Mouse (Mus musculus): ENCODE measurements around the gene Rpf2. TPM values are rescaled to one million over a fixed set of nuclear protein-coding genes. Genes with fewer than 3 reads are reported as not detected.
A peak's percentile ranks its signal among the peaks of the same experiment; 100 is the strongest.

The Rpf2 gene
- polyA plus RNA-seq, 1 experiment from 2014 or later: 77.9 TPM

GRCm38 (mm10) chr10:40258976-40259375 is 12.1 kb upstream of the Rpf2 start:
- ATAC-seq (replicated peaks; ENCODE audit: low FRiP score, low TSS enrichment, low read depth): no peak
- no peaks in the 10 kb centered on the region for H3K27me3 ChIP-seq (replicated peaks; ENCODE audit: control insufficient read depth, insufficient read depth, low read length)
- H3K4me3 ChIP-seq (ENCODE audit: low read depth, low read length): no peak overlapping the region; the same call in 1 of the 2 replicates
- peaks cover 8% of the 10 kb centered on the region for H3K36me3 ChIP-seq (ENCODE audit: control insufficient read depth, insufficient read depth, low read length)
- H3K4me2 ChIP-seq (ENCODE audit: low read length): peak overlapping the region; percentile 95
- WGBS: 1% methylated on average over 5 of the region's 5 CpGs
- H3K9ac ChIP-seq (ENCODE audit: low read length): 0 out of 2 replicates have a peak overlapping the region, but pooled peaks have one; percentile 20
- H3K27ac ChIP-seq (ENCODE audit: low read depth): peak overlapping the region; percentile 99
- H3K4me1 ChIP-seq (replicated peaks; ENCODE audit: control insufficient read depth, insufficient read depth, low read length): peaks cover 6% of the 10 kb centered on the region; the same call in 1 of the 2 replicates
- no peak for DNase-seq (ENCODE audit: low spot score)
- H3K9me3 ChIP-seq (ENCODE audit: control insufficient read depth, low read length): 0 out of 2 replicates have a peak, but pooled peaks cover 2% of the 10 kb centered on the region

- DNase-seq (ENCODE audit: low spot score) (peak; percentile 85), ATAC-seq (replicated peaks; ENCODE audit: low FRiP score, low TSS enrichment, low read depth) (peak; percentile 86)
- Histone ChIP-seq H3K4me2 (ENCODE audit: low read length) (peak overlapping the region; percentile 95), H3K4me1 (replicated peaks; ENCODE audit: control insufficient read depth, insufficient read depth, low read length) (peaks cover 6% of the 10 kb centered on the region; the same call in 1 of the 2 replicates), H3K9me3 (ENCODE audit: control insufficient read depth, low read length) (no peaks in the 10 kb centered on the region), H3K4me3 (ENCODE audit: low read depth, low read length) (peak overlapping the region; percentile 75), H3K9ac (ENCODE audit: low read length) (peak overlapping the region; percentile 86), H3K27me3 (replicated peaks; ENCODE audit: control insufficient read depth, insufficient read depth, low read length) (no peaks in the 10 kb centered on the region), H3K36me3 (ENCODE audit: control insufficient read depth, insufficient read depth, low read length) (peaks cover 12% of the 10 kb centered on the region), H3K27ac (ENCODE audit: low read depth) (peak overlapping the region; percentile 99)
- under 1% methylated on average over 12 of the region's 12 CpGs for WGBS
Measured at GRCm38 (mm10) chr10:40258401-40258966, 11.6 kb upstream of the Rpf2 start.

- peaks cover 21% of the 10 kb centered on the region for H3K36me3 ChIP-seq (ENCODE audit: control insufficient read depth, insufficient read depth, low read length)
- H3K4me2 ChIP-seq (ENCODE audit: low read length): peak within 1 kb of the TSS; percentile 95
- no peaks in the 10 kb centered on the region for H3K27me3 ChIP-seq (replicated peaks; ENCODE audit: control insufficient read depth, insufficient read depth, low read length)
- peak within 1 kb of the TSS; percentile 99 for H3K27ac ChIP-seq (ENCODE audit: low read depth)
- H3K4me3 ChIP-seq (ENCODE audit: low read depth, low read length): peak within 1 kb of the TSS; percentile 75
- DNase-seq (ENCODE audit: low spot score) (peak; percentile 97), ATAC-seq (replicated peaks; ENCODE audit: low FRiP score, low TSS enrichment, low read depth) (peak; percentile 77)
- peaks cover 6% of the 10 kb centered on the region; the same call in 1 of the 2 replicates for H3K4me1 ChIP-seq (replicated peaks; ENCODE audit: control insufficient read depth, insufficient read depth, low read length)
- no peaks in the 10 kb centered on the region for H3K9me3 ChIP-seq (ENCODE audit: control insufficient read depth, low read length)
- peak within 1 kb of the TSS; percentile 86 for H3K9ac ChIP-seq (ENCODE audit: low read length)
- under 1% methylated on average over 43 of the region's 43 CpGs for WGBS
Measured at GRCm38 (mm10) chr10:40257414-40258255, 10.8 kb upstream of the Rpf2 start, which contains the start of gene Gtf3c6. Gene Gtf3c6, minus strand, starts transcription at chr10:40258108.

- Histone ChIP-seq H3K36me3 (ENCODE audit: control insufficient read depth, insufficient read depth, low read length) (peaks cover 28% of the 10 kb centered on the region), H3K27ac (ENCODE audit: low read depth) (peak overlapping the region; percentile 99), H3K4me3 (ENCODE audit: low read depth, low read length) (peak overlapping the region; percentile 75), H3K4me2 (ENCODE audit: low read length) (peak overlapping the region; percentile 95), H3K9me3 (ENCODE audit: control insufficient read depth, low read length) (no peaks in the 10 kb centered on the region), H3K4me1 (replicated peaks; ENCODE audit: control insufficient read depth, insufficient read depth, low read length) (peaks cover 6% of the 10 kb centered on the region; the same call in 1 of the 2 replicates), H3K27me3 (replicated peaks; ENCODE audit: control insufficient read depth, insufficient read depth, low read length) (no peaks in the 10 kb centered on the region), H3K9ac (ENCODE audit: low read length) (peak overlapping the region; percentile 86)
- ATAC-seq (replicated peaks; ENCODE audit: low FRiP score, low TSS enrichment, low read depth): peak; percentile 76
- DNase-seq (ENCODE audit: low spot score): peak; percentile 73
- WGBS: 3% methylated on average over 5 of the region's 5 CpGs
Measured at GRCm38 (mm10) chr10:40256716-40257115, 9.9 kb upstream of the Rpf2 start.

GRCm38 (mm10) chr10:40250969-40251368 is 4.1 kb upstream of the Rpf2 start:
- no peak overlapping the region for H3K27ac ChIP-seq (ENCODE audit: low read depth)
- no peaks in the 10 kb centered on the region for H3K9me3 ChIP-seq (ENCODE audit: control insufficient read depth, low read length)
- no peaks in the 10 kb centered on the region; the same call in 1 of the 2 replicates for H3K4me1 ChIP-seq (replicated peaks; ENCODE audit: control insufficient read depth, insufficient read depth, low read length)
- no peak overlapping the region for H3K9ac ChIP-seq (ENCODE audit: low read length)
- no peak overlapping the region for H3K4me2 ChIP-seq (ENCODE audit: low read length)
- WGBS: 90% methylated on average over 6 of the region's 6 CpGs
- DNase-seq (ENCODE audit: low spot score) (no peak), ATAC-seq (replicated peaks; ENCODE audit: low FRiP score, low TSS enrichment, low read depth) (no peak)
- peaks cover 64% of the 10 kb centered on the region for H3K36me3 ChIP-seq (ENCODE audit: control insufficient read depth, insufficient read depth, low read length)
- H3K27me3 ChIP-seq (replicated peaks; ENCODE audit: control insufficient read depth, insufficient read depth, low read length): no peaks in the 10 kb centered on the region
- H3K4me3 ChIP-seq (ENCODE audit: low read depth, low read length): no peak overlapping the region

- H3K4me1 ChIP-seq (replicated peaks; ENCODE audit: control insufficient read depth, insufficient read depth, low read length): no peaks in the 10 kb centered on the region; the same call in 1 of the 2 replicates
- peaks cover 63% of the 10 kb centered on the region for H3K36me3 ChIP-seq (ENCODE audit: control insufficient read depth, insufficient read depth, low read length)
- H3K9ac ChIP-seq (ENCODE audit: low read length): no peak overlapping the region
- H3K27ac ChIP-seq (ENCODE audit: low read depth): no peak overlapping the region
- 84% methylated on average over 9 of the region's 9 CpGs for WGBS
- no peaks in the 10 kb centered on the region for H3K9me3 ChIP-seq (ENCODE audit: control insufficient read depth, low read length)
- H3K4me2 ChIP-seq (ENCODE audit: low read length): no peak overlapping the region
- ATAC-seq (replicated peaks; ENCODE audit: low FRiP score, low TSS enrichment, low read depth): no peak
- no peak for DNase-seq (ENCODE audit: low spot score)
- H3K27me3 ChIP-seq (replicated peaks; ENCODE audit: control insufficient read depth, insufficient read depth, low read length): no peaks in the 10 kb centered on the region
- no peak overlapping the region for H3K4me3 ChIP-seq (ENCODE audit: low read depth, low read length)
Measured at GRCm38 (mm10) chr10:40249625-40250024, 2.8 kb upstream of the Rpf2 start.

GRCm38 (mm10) chr10:40247166-40247716 is 405 bp upstream of the Rpf2 start:
- Histone ChIP-seq H3K9me3 (ENCODE audit: control insufficient read depth, low read length) (no peaks in the 10 kb centered on the region), H3K27me3 (replicated peaks; ENCODE audit: control insufficient read depth, insufficient read depth, low read length) (no peaks in the 10 kb centered on the region), H3K4me1 (replicated peaks; ENCODE audit: control insufficient read depth, insufficient read depth, low read length) (no peaks in the 10 kb centered on the region; the same call in 1 of the 2 replicates), H3K9ac (ENCODE audit: low read length) (peak overlapping the region; percentile 75), H3K4me3 (ENCODE audit: low read depth, low read length) (peak overlapping the region; percentile 88), H3K27ac (ENCODE audit: low read depth) (peak overlapping the region; percentile 73), H3K36me3 (ENCODE audit: control insufficient read depth, insufficient read depth, low read length) (peaks cover 63% of the 10 kb centered on the region), H3K4me2 (ENCODE audit: low read length) (peak overlapping the region; percentile 86)
- DNase-seq (ENCODE audit: low spot score) (no peak), ATAC-seq (replicated peaks; ENCODE audit: low FRiP score, low TSS enrichment, low read depth) (peak; percentile 28; the same call in 1 of the 2 replicates)
- 31% methylated on average over 11 of the region's 11 CpGs for WGBS

- ATAC-seq (replicated peaks; ENCODE audit: low FRiP score, low TSS enrichment, low read depth) (no peak), DNase-seq (ENCODE audit: low spot score) (no peak)
- WGBS: 96% methylated on average over 5 of the region's 5 CpGs
- Histone ChIP-seq H3K36me3 (ENCODE audit: control insufficient read depth, insufficient read depth, low read length) (peaks cover 89% of the 10 kb centered on the region), H3K27me3 (replicated peaks; ENCODE audit: control insufficient read depth, insufficient read depth, low read length) (no peaks in the 10 kb centered on the region), H3K4me1 (replicated peaks; ENCODE audit: control insufficient read depth, insufficient read depth, low read length) (no peaks in the 10 kb centered on the region), H3K9me3 (ENCODE audit: control insufficient read depth, low read length) (no peaks in the 10 kb centered on the region), H3K27ac (ENCODE audit: low read depth) (no peak overlapping the region), H3K4me3 (ENCODE audit: low read depth, low read length) (no peak overlapping the region), H3K9ac (ENCODE audit: low read length) (no peak overlapping the region), H3K4me2 (ENCODE audit: low read length) (no peak overlapping the region)
Measured at GRCm38 (mm10) chr10:40237826-40238225, 9.0 kb downstream of the Rpf2 start.

All from intestine, embryonic 14.5 days (tissue).